Mouse (Mus musculus): ENCODE data around the gene Mau2.

The Mau2 gene

GRCm38 (mm10) chr8:70042583-70043455 lies at the start of gene Mau2, which contains the start of gene Sugp1:
Gene Mau2 (minus strand): TSS chr8:70042734.
Gene Sugp1 (plus strand): TSS chr8:70042813.
- DNase-seq (ENCODE audit: low read depth, low spot score): peak; percentile 99

GRCm38 (mm10) chr8:70089296-70089960 lies 46.9 kb upstream of the Mau2 start:
- peak; percentile 91 for DNase-seq (ENCODE audit: low read depth, low spot score)

GRCm38 (mm10) chr8:70087836-70088650 lies 45.5 kb upstream of the Mau2 start:
- DNase-seq (ENCODE audit: low read depth, low spot score): peak; percentile 76

- DNase-seq (ENCODE audit: low read depth, low spot score): peak; percentile 60
Observed at GRCm38 (mm10) chr8:70087237-70087636, 44.7 kb upstream of the Mau2 start.

GRCm38 (mm10) chr8:70086151-70086550 lies 43.6 kb upstream of the Mau2 start:
- DNase-seq (ENCODE audit: low read depth, low spot score): no peak

- DNase-seq (ENCODE audit: low read depth, low spot score): peak; percentile 46
Observed at GRCm38 (mm10) chr8:70084191-70085065, 41.9 kb upstream of the Mau2 start.

GRCm38 (mm10) chr8:70083285-70083684 lies 40.8 kb upstream of the Mau2 start, which contains the start of gene Hapln4:
Gene Hapln4 (plus strand): TSS chr8:70083457.
- peak; percentile 59 for DNase-seq (ENCODE audit: low read depth, low spot score)

GRCm38 (mm10) chr8:70081976-70082375 lies 39.4 kb upstream of the Mau2 start:
- no peak for DNase-seq (ENCODE audit: low read depth, low spot score)

GRCm38 (mm10) chr8:70073682-70074081 lies 31.1 kb upstream of the Mau2 start:
- DNase-seq (ENCODE audit: low read depth, low spot score): no peak

- no peak for DNase-seq (ENCODE audit: low read depth, low spot score)
Observed at GRCm38 (mm10) chr8:70073120-70073519, 30.6 kb upstream of the Mau2 start.

- peak; percentile 66 for DNase-seq (ENCODE audit: low read depth, low spot score)
Observed at GRCm38 (mm10) chr8:70072441-70073069, 30.0 kb upstream of the Mau2 start, which contains the start of gene Tm6sf2. Gene Tm6sf2 (plus strand): TSS chr8:70072924.

- DNase-seq (ENCODE audit: low read depth, low spot score): no peak
Observed at GRCm38 (mm10) chr8:70071836-70072440, 29.4 kb upstream of the Mau2 start.

- no peak for DNase-seq (ENCODE audit: low read depth, low spot score)
Observed at GRCm38 (mm10) chr8:70057721-70058120, 15.2 kb upstream of the Mau2 start.

GRCm38 (mm10) chr8:70050434-70050833 lies 7.9 kb upstream of the Mau2 start:
- DNase-seq (ENCODE audit: low read depth, low spot score): peak; percentile 53

GRCm38 (mm10) chr8:70049662-70050061 lies 7.1 kb upstream of the Mau2 start:
- no peak for DNase-seq (ENCODE audit: low read depth, low spot score)

- DNase-seq (ENCODE audit: low read depth, low spot score): no peak
Observed at GRCm38 (mm10) chr8:70043996-70044395, 1.5 kb upstream of the Mau2 start.

- peak; percentile 29 for DNase-seq (ENCODE audit: low read depth, low spot score)
Observed at GRCm38 (mm10) chr8:70041885-70042546, 518 bp downstream of the Mau2 start.

GRCm38 (mm10) chr8:70037994-70038393 lies 4.5 kb downstream of the Mau2 start:
- no peak for DNase-seq (ENCODE audit: low read depth, low spot score)

- DNase-seq (ENCODE audit: low read depth, low spot score): no peak
Observed at GRCm38 (mm10) chr8:70030255-70030654, 12.3 kb downstream of the Mau2 start.

Data from ES-CJ7 (cell line).